Comparison of ENCODE assay signal across 8 mouse cellular contexts in the genomic region with DNA sequence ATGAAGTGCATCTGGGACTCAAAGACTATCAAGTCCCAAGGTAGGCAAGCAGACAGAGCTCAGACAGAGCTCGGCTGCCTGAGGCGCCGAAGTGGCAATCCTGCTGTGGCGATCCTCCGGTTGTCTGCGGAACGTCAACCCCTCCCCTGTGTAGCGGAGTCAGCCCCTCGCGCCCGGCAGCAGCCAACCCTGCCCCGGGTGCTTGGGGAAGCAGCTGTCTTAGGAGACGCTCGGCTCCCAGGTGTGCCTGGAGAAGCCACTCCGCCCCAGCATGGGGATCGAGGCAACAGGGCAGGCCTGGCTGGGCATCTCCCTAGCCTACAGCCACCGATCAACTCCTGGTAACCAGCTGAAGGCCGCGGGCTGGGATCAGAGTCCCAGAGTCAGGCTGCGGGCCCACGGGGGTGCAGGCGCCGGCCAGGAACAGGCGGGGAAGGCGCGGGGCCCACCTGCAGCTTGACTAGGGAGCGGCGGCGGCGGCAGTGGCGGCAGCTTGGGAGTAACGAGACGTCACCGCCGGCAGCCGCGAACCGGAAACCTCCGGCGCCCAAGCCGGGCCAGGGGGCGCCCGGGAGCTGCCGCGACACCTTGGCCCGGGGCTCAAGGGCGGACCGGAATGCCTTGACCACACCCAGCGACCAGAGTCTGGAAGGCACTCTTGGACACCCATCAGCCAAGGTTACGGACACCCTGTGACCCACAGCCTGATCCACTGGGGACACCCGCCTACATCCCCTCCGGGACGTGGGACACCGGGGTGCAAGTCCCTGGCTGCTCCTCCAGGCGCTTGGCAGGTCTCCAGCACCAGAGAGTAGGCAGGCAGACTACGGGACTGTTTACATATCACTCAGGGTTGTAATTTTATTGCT. TPM values are rescaled to one million over a fixed set of nuclear protein-coding genes. Genes with fewer than 3 reads are reported as not detected.
DNase-seq lines count a peak whose midpoint lies in the region; ATAC-seq and TF ChIP-seq lines count a peak whose summit lies in the region.

A gene (minus strand): TSS at position 800 of the 869 bp plus-strand sequence.

- H3K9ac ChIP-seq in hindbrain, embryonic 16.5 days (ENCODE audit: low read depth, low read length): peak within 1 kb of the TSS; percentile 86

- peak within 1 kb of the TSS; percentile 74 for H3K4me3 ChIP-seq in gastrocnemius, adult 2 months
- peak within 1 kb of the TSS; percentile 55 for H3K4me3 ChIP-seq in hindbrain, embryonic 16.5 days (ENCODE audit: low read length)
- peak within 1 kb of the TSS; percentile 40 for H3K4me3 ChIP-seq in macrophage (ENCODE audit: inconsistent target)

- H3K9me3 ChIP-seq in hindbrain, embryonic 16.5 days (ENCODE audit: control insufficient read depth, low read length): no peaks in the 10 kb centered on the region

- no peaks in the 10 kb centered on the region for H3K36me3 ChIP-seq in hindbrain, embryonic 16.5 days (ENCODE audit: control insufficient read depth, insufficient read depth, low read length)
- peaks cover 10% of the 10 kb centered on the region for H3K36me3 ChIP-seq in macrophage (ENCODE audit: inconsistent target)

- H3K27me3 ChIP-seq in hindbrain, embryonic 16.5 days (replicated peaks; ENCODE audit: control insufficient read depth, insufficient read depth, low read length): no peaks in the 10 kb centered on the region

- intact Hi-C loops in gastrocnemius, adult 2 months (cut with DNase I): loop anchor here (10.0 kb wide), 1 partner anchor 376 kb away; no protein-coding TSS in a partner anchor

- peak; percentile 79 for ATAC-seq in hindbrain, embryonic 16.5 days

- peak; percentile 69 for DNase-seq in T-cell, adult 2 months (ENCODE audit: low spot score)
- peak; percentile 71 to 75 for DNase-seq in cerebellum, postnatal 36 days
- peak; percentile 91 for DNase-seq in gastrocnemius, adult 2 months
- DNase-seq in left cerebral cortex, adult 18-20 months (ENCODE audit: low spot score in 2 of 2): peak; percentile 63 to 75
- DNase-seq in retina, postnatal 7 days (ENCODE audit: low read depth, low spot score): peak; percentile 23
- DNase-seq in urinary bladder, adult 18-20 months (ENCODE audit: low spot score in 2 of 2): peak; percentile 70 to 78

- H3K4me1 ChIP-seq in hindbrain, embryonic 16.5 days (ENCODE audit: control insufficient read depth, insufficient read depth, low read depth, low read length): peaks cover 12% of the 10 kb centered on the region

- TF ChIP-seq CTCF in gastrocnemius, adult 2 months (IDR thresholded peaks at IDR 0.05): peak; percentile 65

- H3K27ac ChIP-seq in gastrocnemius, adult 2 months: peak within 1 kb of the TSS; percentile 91
- peak within 1 kb of the TSS; percentile 74 for H3K27ac ChIP-seq in hindbrain, embryonic 16.5 days (ENCODE audit: low read depth, low read length)
- peak within 1 kb of the TSS; percentile 65 for H3K27ac ChIP-seq in macrophage

- peak within 1 kb of the TSS; percentile 79 for H3K4me2 ChIP-seq in hindbrain, embryonic 16.5 days (ENCODE audit: low read length)

- H3K79me2 ChIP-seq in macrophage (ENCODE audit: inconsistent target): no peaks in the 10 kb centered on the region

- under 1% methylated on average over 53 of the region's 56 CpGs for WGBS in hindbrain, embryonic 16.5 days
- WGBS in macrophage (ENCODE audit: missing documents): 2% methylated on average over 48 of the region's 56 CpGs

RNA-seq across cellular contexts. Expression of the gene that starts here (rescaled TPM):
- total RNA-seq in gastrocnemius, adult 2 months (2021): 1 to 10 TPM; 4.2 to 5.4 TPM
- 13.8 and 17.7 TPM in 2 replicates for polyA plus RNA-seq in hindbrain, embryonic 16.5 days (2015; fragmentation: Nextera tagmentation; extraction: Ambion mirVana)
- total RNA-seq in left cerebral cortex, adult 18-20 months (2021): 10 to 100 TPM; 20.8 to 21.2 TPM
- total RNA-seq in macrophage (2018; cell fraction: chromatin; rRNA removed): 10 to 100 TPM in 22 of 26 experiments, 1 to 10 TPM in 4; 5.0 to 23.7 (median 15.8) TPM
- 10 to 100 TPM in 21 of 26 experiments, 1 to 10 TPM in 5; 7.6 to 13.3 (median 10.6) TPM for total RNA-seq in macrophage (2018; cell fraction: cytosol; rRNA removed)
- 10 to 100 TPM in 23 of 26 experiments, 1 to 10 TPM in 3; 8.2 to 23.1 (median 17.1) TPM for total RNA-seq in macrophage (2018; cell fraction: nucleus; rRNA removed)
- 8.7 to 11.8 TPM (median 9.6 TPM) in 3 replicates for polyA plus RNA-seq in macrophage (2018)

Comparison
In these comparisons a context has a peak if more than half of its experiments do, and no peak if none do; other contexts are left out.
1. Peak in every context shown above with its lines: DNase-seq, ATAC-seq, H3K4me3 ChIP-seq and H3K27ac ChIP-seq.
2. DNase-seq: peak in every context shown above with its lines; median percentile 91 in gastrocnemius, adult 2 months; 74 in urinary bladder, adult 18-20 months; 73 in cerebellum, postnatal 36 days; 69 in T-cell, adult 2 months; 69 in left cerebral cortex, adult 18-20 months; 23 in retina, postnatal 7 days.